ENCODE assay signal across 11 mouse cellular contexts in the genomic region with DNA sequence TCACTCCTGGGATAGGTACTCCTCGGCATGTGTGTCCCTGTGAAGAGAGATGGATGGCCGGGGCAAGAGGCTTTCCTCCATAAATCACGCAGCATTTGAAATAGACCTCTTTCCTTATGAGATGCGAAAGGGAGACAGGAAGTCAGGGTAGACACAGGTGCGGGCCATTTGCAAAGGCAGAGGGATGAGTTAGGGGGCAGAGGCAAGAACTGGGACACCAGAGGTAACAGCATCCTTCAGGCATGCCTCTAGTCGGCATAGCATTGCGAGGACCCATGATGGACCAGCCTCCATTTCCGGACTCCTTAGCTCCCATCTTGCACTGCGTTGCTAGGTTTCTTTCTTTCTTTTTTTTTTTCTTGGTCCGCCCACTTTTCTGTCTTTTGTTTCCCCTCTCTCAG.
DNase-seq lines count a peak whose midpoint lies in the region; ATAC-seq lines count a peak whose summit lies in the region.
"Had no signal": no experiment of that assay in that cellular context is flagged by ENCODE, and none has a peak within 500 bp of the region (broad histone marks: within the 10 kb centered on the region; RNA-seq: fewer than 3 reads in every experiment).

No protein-coding gene starts in this region.

- peaks cover 5% of the 10 kb centered on the region; the same call in 1 of the 2 replicates for H3K27me3 ChIP-seq in lung, embryonic 15.5 days
- H3K27me3 ChIP-seq in embryonic facial prominence, embryonic 14.5 days (replicated peaks; ENCODE audit: control insufficient read depth, insufficient read depth, low read length), result peaks cover 6% of the 10 kb centered on the region; the same call in 1 of the 2 replicates

- no peaks in the 10 kb centered on the region for H3K36me3 ChIP-seq in lung, embryonic 15.5 days
- H3K36me3 ChIP-seq in embryonic facial prominence, embryonic 14.5 days (ENCODE audit: control insufficient read depth, insufficient read depth, low read length), result no peaks in the 10 kb centered on the region
- H3K36me3 ChIP-seq: heart, embryonic 13.5 days had no signal

- ATAC-seq in lung, embryonic 15.5 days (ENCODE audit: borderline replicate concordance, extremely low read depth, low FRiP score, low TSS enrichment), result no peak
- ATAC-seq in embryonic facial prominence, embryonic 14.5 days (ENCODE audit: low read depth), result no peak
- no peak for ATAC-seq in monocyte, adult 5-6 weeks (replicated peaks; ENCODE audit: insufficient number of reproducible peaks, low FRiP score, low TSS enrichment, poor library complexity, severe bottlenecking)
- ATAC-seq: forebrain, postnatal 0 days had no signal

- H3K4me1 ChIP-seq in lung, embryonic 15.5 days, result peaks cover 19% of the 10 kb centered on the region
- peaks cover 16% of the 10 kb centered on the region; the same call in 1 of the 2 replicates for H3K4me1 ChIP-seq in embryonic facial prominence, embryonic 14.5 days (ENCODE audit: control insufficient read depth, insufficient read depth, low read length)

- H3K4me3 ChIP-seq in lung, embryonic 15.5 days, result no peak overlapping the region
- no peak overlapping the region for H3K4me3 ChIP-seq in embryonic facial prominence, embryonic 14.5 days (ENCODE audit: low read depth, low read length)
- H3K4me3 ChIP-seq: heart, embryonic 13.5 days; left cerebral cortex, adult 2 months; myocyte had no signal

- DNase-seq in lung, adult 18-20 months, result no peak
- DNase-seq in embryonic facial prominence, embryonic 14.5 days (ENCODE audit: low spot score), result peak; percentile 37
- DNase-seq in kidney, postnatal 4 days, result peak; percentile 55 to 67
- peak; percentile 41 for DNase-seq in urinary bladder, adult 2 months (ENCODE audit: low spot score)
- no peak for DNase-seq in layer of hippocampus, adult 9-11 months

- H3K9me3 ChIP-seq in lung, embryonic 15.5 days, result no peaks in the 10 kb centered on the region
- no peaks in the 10 kb centered on the region for H3K9me3 ChIP-seq in embryonic facial prominence, embryonic 14.5 days (ENCODE audit: control insufficient read depth, low read length)
- H3K9me3 ChIP-seq: heart, embryonic 13.5 days had no signal

- WGBS in lung, embryonic 15.5 days, result 50% methylated on average over 10 of the region's 10 CpGs
- 69% methylated on average over 10 of the region's 10 CpGs for WGBS in embryonic facial prominence, embryonic 14.5 days

- no peak overlapping the region for H3K9ac ChIP-seq in lung, embryonic 15.5 days
- no peak overlapping the region for H3K9ac ChIP-seq in embryonic facial prominence, embryonic 14.5 days (ENCODE audit: low read depth, low read length)
- H3K9ac ChIP-seq: forebrain, postnatal 0 days had no signal

- peak overlapping the region; percentile 32 for H3K4me2 ChIP-seq in lung, embryonic 15.5 days
- H3K4me2 ChIP-seq in embryonic facial prominence, embryonic 14.5 days (ENCODE audit: low read depth, low read length), result peak overlapping the region; percentile 11

- no peak overlapping the region for H3K27ac ChIP-seq in lung, embryonic 15.5 days
- no peak overlapping the region for H3K27ac ChIP-seq in embryonic facial prominence, embryonic 14.5 days (replicated peaks; ENCODE audit: low read depth, low read length)
- H3K27ac ChIP-seq: heart, embryonic 13.5 days; left cerebral cortex, adult 2 months had no signal

Comparison
In these comparisons a context has a peak if more than half of its experiments do, and no peak if none do; other contexts are left out.
1. DNase-seq: peak in embryonic facial prominence, embryonic 14.5 days (single experiment), kidney, postnatal 4 days (2 of 2) and urinary bladder, adult 2 months (single experiment); none in lung, adult 18-20 months (0 of 2) and layer of hippocampus, adult 9-11 months (single experiment).